Comparison of ENCODE assay signal across 9 mouse cellular contexts in the genomic region with DNA sequence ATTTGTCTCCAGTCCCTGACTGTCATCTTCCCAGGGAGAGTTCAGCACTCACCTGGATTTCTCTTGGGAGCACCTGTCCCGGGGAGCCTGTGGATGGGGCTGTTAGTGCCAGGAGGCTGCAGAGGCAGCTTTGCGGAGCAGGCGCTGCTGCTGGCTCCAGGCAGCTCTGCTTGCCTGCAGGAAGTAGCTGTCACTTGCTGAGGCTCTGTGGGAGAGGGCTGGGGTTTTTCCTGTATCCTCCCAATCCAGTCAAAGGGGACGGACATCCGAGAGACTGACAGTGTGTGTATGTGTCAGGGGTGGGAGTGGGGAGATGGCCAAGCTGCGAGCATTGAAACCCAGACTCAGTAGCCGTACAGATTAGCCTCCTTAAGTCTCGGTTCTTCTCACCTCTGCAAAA. TPM values are rescaled to one million over a fixed set of nuclear protein-coding genes. Genes with fewer than 3 reads are reported as not detected.
A peak's percentile ranks its signal among the peaks of the same experiment; 100 is the strongest.
DNase-seq lines count a peak whose midpoint lies in the region; ATAC-seq and TF ChIP-seq lines count a peak whose summit lies in the region.
"Had no signal": no experiment of that assay in that cellular context is flagged by ENCODE, and none has a peak within 500 bp of the region (broad histone marks: within the 10 kb centered on the region; RNA-seq: fewer than 3 reads in every experiment).

TSS of gene Gpr182 (minus strand) at position 185 of the 400 bp plus-strand sequence.

- no peak for DNase-seq in forebrain, postnatal 0 days
- DNase-seq in forebrain, embryonic 11.5 days (ENCODE audit: low spot score): no peak
- peak; percentile 79 for DNase-seq in kidney, adult 2 months
- peak; percentile 61 for DNase-seq in lung, embryonic 14.5 days
- no peak for DNase-seq in gastrocnemius, postnatal 36 days
- DNase-seq in gastrocnemius, postnatal 14 days: no peak
- no peak for DNase-seq in left cerebral cortex, postnatal 14 days (ENCODE audit: low spot score in 2 of 2)
- DNase-seq: cerebellum, adult 18-20 months had no signal

- TF ChIP-seq CTCF in forebrain, postnatal 0 days (IDR thresholded peaks at IDR 0.05; ENCODE audit: low read depth): no peak
- no peak for TF ChIP-seq CTCF in kidney, adult 2 months (conservative IDR thresholded peaks at IDR 0.05; ENCODE audit: insufficient read depth, insufficient read length, low read depth, low read length)
- no peak for TF ChIP-seq CTCF in lung, embryonic 14.5 days (IDR thresholded peaks at IDR 0.05; ENCODE audit: low read depth)

- no peak within 1 kb of the TSS for H3K27ac ChIP-seq in forebrain, postnatal 0 days (ENCODE audit: low read depth, low read length)
- no peak within 1 kb of the TSS for H3K27ac ChIP-seq in forebrain, embryonic 11.5 days (ENCODE audit: low read depth, low read length)
- peak within 1 kb of the TSS; percentile 60 for H3K27ac ChIP-seq in brown adipose tissue, adult 24 weeks (replicated peaks; ENCODE audit: low read depth, low read length)
- H3K27ac ChIP-seq in kidney, adult 2 months (ENCODE audit: insufficient read depth, low read depth, low read length): peak within 1 kb of the TSS; percentile 37; the same call in 1 of the 2 replicates
- H3K27ac ChIP-seq in lung, embryonic 14.5 days (ENCODE audit: low read depth): no peak within 1 kb of the TSS

- no peak within 1 kb of the TSS for H3K9ac ChIP-seq in forebrain, postnatal 0 days
- no peak within 1 kb of the TSS for H3K9ac ChIP-seq in forebrain, embryonic 11.5 days (ENCODE audit: low read length)
- H3K9ac ChIP-seq in lung, embryonic 14.5 days: no peak within 1 kb of the TSS

- peak; percentile 24 for TF ChIP-seq POLR2A in kidney, adult 2 months (IDR thresholded peaks at IDR 0.05; ENCODE audit: low read depth, low read length)

- intact Hi-C loops in gastrocnemius, postnatal 36 days (cut with DNase I): no loop called here
- intact Hi-C loops in gastrocnemius, postnatal 14 days (cut with DNase I; ENCODE audit: low total_unique reads): no loop called here
- intact Hi-C loops in left cerebral cortex, postnatal 14 days (cut with DNase I): no loop called here

- no peaks in the 10 kb centered on the region for H3K27me3 ChIP-seq in forebrain, postnatal 0 days (ENCODE audit: insufficient read depth, low read length)
- no peaks in the 10 kb centered on the region for H3K27me3 ChIP-seq in forebrain, embryonic 11.5 days (ENCODE audit: control insufficient read depth, insufficient read depth, low read length)
- H3K27me3 ChIP-seq in kidney, adult 2 months (replicated peaks; ENCODE audit: control insufficient read depth, insufficient read depth, low read length): no peaks in the 10 kb centered on the region
- H3K27me3 ChIP-seq in lung, embryonic 14.5 days (ENCODE audit: insufficient read depth, low read length): no peaks in the 10 kb centered on the region

- no peaks in the 10 kb centered on the region for H3K9me3 ChIP-seq in forebrain, postnatal 0 days (ENCODE audit: low read length)
- H3K9me3 ChIP-seq in forebrain, embryonic 11.5 days (ENCODE audit: control insufficient read depth, low read length): no peaks in the 10 kb centered on the region
- no peaks in the 10 kb centered on the region for H3K9me3 ChIP-seq in lung, embryonic 14.5 days (ENCODE audit: low read depth, low read length)

- H3K36me3 ChIP-seq in forebrain, postnatal 0 days (ENCODE audit: insufficient read depth): peaks cover 12% of the 10 kb centered on the region; the same call in 1 of the 2 replicates
- no peaks in the 10 kb centered on the region; the same call in 1 of the 2 replicates for H3K36me3 ChIP-seq in forebrain, embryonic 11.5 days (ENCODE audit: control insufficient read depth, insufficient read depth, low read length)
- H3K36me3 ChIP-seq in kidney, adult 2 months (ENCODE audit: control insufficient read depth, insufficient read depth, low read length): no peaks in the 10 kb centered on the region
- peaks cover 18% of the 10 kb centered on the region for H3K36me3 ChIP-seq in lung, embryonic 14.5 days (ENCODE audit: insufficient read depth)

- no peaks in the 10 kb centered on the region for H3K4me1 ChIP-seq in forebrain, postnatal 0 days (ENCODE audit: insufficient read depth)
- H3K4me1 ChIP-seq in forebrain, embryonic 11.5 days (replicated peaks; ENCODE audit: control insufficient read depth, insufficient read depth, low read length): no peaks in the 10 kb centered on the region
- peaks cover 28% of the 10 kb centered on the region for H3K4me1 ChIP-seq in brown adipose tissue, adult 24 weeks (ENCODE audit: control insufficient read depth, insufficient read depth, insufficient read length, low read length)
- H3K4me1 ChIP-seq in kidney, adult 2 months (ENCODE audit: control insufficient read depth, insufficient read depth, low read length): peaks cover 23% of the 10 kb centered on the region
- H3K4me1 ChIP-seq in lung, embryonic 14.5 days (ENCODE audit: insufficient read depth): 0 out of 2 replicates have a peak, but pooled peaks cover 5% of the 10 kb centered on the region

- 70% methylated on average over 8 of the region's 8 CpGs for WGBS in forebrain, postnatal 0 days
- 65% methylated on average over 8 of the region's 8 CpGs for WGBS in forebrain, embryonic 11.5 days
- WGBS in kidney, adult 2 months: 58% methylated on average over 8 of the region's 8 CpGs
- 27% methylated on average over 8 of the region's 8 CpGs for WGBS in lung, embryonic 14.5 days

- H3K4me3 ChIP-seq in forebrain, postnatal 0 days (ENCODE audit: low read depth, low read length): no peak within 1 kb of the TSS
- H3K4me3 ChIP-seq in forebrain, embryonic 11.5 days (ENCODE audit: low read depth, low read length): no peak within 1 kb of the TSS
- peak within 1 kb of the TSS; percentile 62 for H3K4me3 ChIP-seq in brown adipose tissue, adult 24 weeks (ENCODE audit: insufficient read depth, low read depth, low read length)
- H3K4me3 ChIP-seq in kidney, adult 2 months (ENCODE audit: insufficient read depth, low read depth, low read length): peak within 1 kb of the TSS; percentile 51
- peak within 1 kb of the TSS; percentile 24 for H3K4me3 ChIP-seq in lung, embryonic 14.5 days (ENCODE audit: low read depth, low read length)

- ATAC-seq in forebrain, postnatal 0 days: no peak
- no peak for ATAC-seq in forebrain, embryonic 11.5 days (replicated peaks; ENCODE audit: low FRiP score)
- peak; percentile 51; the same call in 1 of the 2 replicates for ATAC-seq in lung, embryonic 14.5 days (ENCODE audit: insufficient read depth)

- peak within 1 kb of the TSS; percentile 35 for H3K4me2 ChIP-seq in forebrain, postnatal 0 days (ENCODE audit: low read depth)
- no peak within 1 kb of the TSS for H3K4me2 ChIP-seq in forebrain, embryonic 11.5 days (ENCODE audit: low read depth, low read length, severe bottlenecking)
- H3K4me2 ChIP-seq in lung, embryonic 14.5 days: peak within 1 kb of the TSS; percentile 54

RNA-seq across cellular contexts. Expression of gene Gpr182, which starts in this region (rescaled TPM):
- total RNA-seq in forebrain, postnatal 0 days (2014; rRNA removed): 0.62 and 1.3 TPM in 2 replicates
- 1.5 and 1.7 TPM in 2 replicates for polyA plus RNA-seq in forebrain, postnatal 0 days (2015; fragmentation: Nextera tagmentation; extraction: Ambion mirVana)
- polyA plus RNA-seq in forebrain, embryonic 11.5 days (2014; fragmentation: Nextera tagmentation; extraction: Ambion mirVana): 0.43 and 0.45 TPM in 2 replicates
- polyA plus RNA-seq in brown adipose tissue, adult 24 weeks (2012; ENCODE audit: insufficient read depth, insufficient read length, missing spikeins): 1.5 TPM in 2 replicates
- polyA plus RNA-seq in kidney, adult 2 months (2012; rRNA removed): 8.1 and 9.7 TPM in 2 replicates
- polyA plus RNA-seq in lung, embryonic 14.5 days (2014; fragmentation: Nextera tagmentation; extraction: Ambion mirVana): 2.6 and 3.2 TPM in 2 replicates
- total RNA-seq in gastrocnemius, postnatal 36 days (2021): under 1 TPM; 0.13 to 0.15 TPM
- total RNA-seq in gastrocnemius, postnatal 14 days (2021): under 1 TPM; 0.47 to 0.80 TPM
- 1 to 10 TPM; 1.3 to 1.5 TPM for total RNA-seq in left cerebral cortex, postnatal 14 days (2021)

Comparison
In these comparisons a context has a peak if more than half of its experiments do, and no peak if none do; other contexts are left out.
1. DNase-seq: peak in kidney, adult 2 months (single experiment) and lung, embryonic 14.5 days (single experiment); none in forebrain, postnatal 0 days (single experiment), forebrain, embryonic 11.5 days (single experiment), gastrocnemius, postnatal 36 days (0 of 2), gastrocnemius, postnatal 14 days (single experiment) and left cerebral cortex, postnatal 14 days (0 of 2).
2. H3K27ac ChIP-seq: peak in brown adipose tissue, adult 24 weeks (single experiment) and kidney, adult 2 months (single experiment); none in forebrain, postnatal 0 days (single experiment), forebrain, embryonic 11.5 days (single experiment) and lung, embryonic 14.5 days (single experiment).
3. H3K4me3 ChIP-seq: peak in brown adipose tissue, adult 24 weeks (single experiment), kidney, adult 2 months (single experiment) and lung, embryonic 14.5 days (single experiment); none in forebrain, postnatal 0 days (single experiment) and forebrain, embryonic 11.5 days (single experiment).